Comparison of ENCODE assay signal across 33 mouse cellular contexts in genomic region chr4:137441332-137441731, GRCm38 (mm10). TPM values are rescaled to one million over a fixed set of nuclear protein-coding genes. Genes with fewer than 3 reads are reported as not detected.
DNase-seq lines count a peak whose midpoint lies in the region; ATAC-seq and TF ChIP-seq lines count a peak whose summit lies in the region.
"Had no signal": no experiment of that assay in that cellular context is flagged by ENCODE, and none has a peak within 500 bp of the region (broad histone marks: within the 10 kb centered on the region; RNA-seq: fewer than 3 reads in every experiment).

No protein-coding gene starts in this region.

- WGBS in intestine, postnatal 0 days, result 92% methylated on average over 4 of the region's 4 CpGs
- WGBS in intestine, embryonic 16.5 days, result 78% methylated on average over 4 of the region's 4 CpGs
- 80% methylated on average over 4 of the region's 4 CpGs for whole genome bisulfite sequencing in lung, postnatal 0 days

- H3K36me3 ChIP-seq in intestine, postnatal 0 days (ENCODE audit: control insufficient read depth, insufficient read depth), result no peaks in the 10 kb centered on the region
- no peaks in the 10 kb centered on the region for H3K36me3 ChIP-seq in intestine, embryonic 16.5 days (ENCODE audit: control insufficient read depth, insufficient read depth, low read length)
- H3K36me3 ChIP-seq in lung, postnatal 0 days (ENCODE audit: insufficient read depth, low read length), result no peaks in the 10 kb centered on the region
- H3K36me3 ChIP-seq: hindbrain, embryonic 10.5 days; hindbrain, embryonic 15.5 days; limb, embryonic 12.5 days; midbrain, embryonic 13.5 days; neural tube, embryonic 15.5 days had no signal

- H3K27ac ChIP-seq in intestine, postnatal 0 days (ENCODE audit: low read depth, low read length), result no peak overlapping the region
- no peak overlapping the region for H3K27ac ChIP-seq in intestine, embryonic 16.5 days (ENCODE audit: low read length)
- no peak overlapping the region for H3K27ac ChIP-seq in lung, postnatal 0 days (ENCODE audit: low read length)
- H3K27ac ChIP-seq: hindbrain, embryonic 10.5 days; hindbrain, embryonic 15.5 days; left cerebral cortex, adult 2 months; limb, embryonic 12.5 days; midbrain, embryonic 13.5 days; neural tube, embryonic 15.5 days had no signal

- no peaks in the 10 kb centered on the region for H3K9me3 ChIP-seq in intestine, postnatal 0 days (ENCODE audit: control insufficient read depth)
- no peaks in the 10 kb centered on the region for H3K9me3 ChIP-seq in intestine, embryonic 16.5 days (ENCODE audit: control insufficient read depth, low read length)
- H3K9me3 ChIP-seq in lung, postnatal 0 days (ENCODE audit: low read length), result no peaks in the 10 kb centered on the region
- H3K9me3 ChIP-seq: hindbrain, embryonic 10.5 days; hindbrain, embryonic 15.5 days; limb, embryonic 12.5 days; midbrain, embryonic 13.5 days; neural tube, embryonic 15.5 days had no signal

- TF ChIP-seq CTCF in intestine, postnatal 0 days (IDR thresholded peaks at IDR 0.05; ENCODE audit: low read depth), result peak; percentile 37
- TF ChIP-seq CTCF in lung, postnatal 0 days (IDR thresholded peaks at IDR 0.05), result peak; percentile 34; the same call in 1 of the 2 replicates

- no peak overlapping the region for H3K4me3 ChIP-seq in intestine, postnatal 0 days (ENCODE audit: low read depth, low read length)
- no peak overlapping the region for H3K4me3 ChIP-seq in intestine, embryonic 16.5 days (ENCODE audit: low read length)
- H3K4me3 ChIP-seq in lung, postnatal 0 days (ENCODE audit: low read depth, low read length), result no peak overlapping the region
- H3K4me3 ChIP-seq: erythroblast, embryonic 14.5 days; hindbrain, embryonic 10.5 days; hindbrain, embryonic 15.5 days; left cerebral cortex, adult 2 months; limb, embryonic 12.5 days; megakaryocyte, embryonic 14.5 days; midbrain, embryonic 13.5 days; neural tube, embryonic 15.5 days had no signal

- H3K27me3 ChIP-seq in intestine, postnatal 0 days (replicated peaks; ENCODE audit: control insufficient read depth, insufficient read depth, low read length), result no peaks in the 10 kb centered on the region
- H3K27me3 ChIP-seq in intestine, embryonic 16.5 days (replicated peaks; ENCODE audit: control insufficient read depth, insufficient read depth, low read length), result no peaks in the 10 kb centered on the region
- no peaks in the 10 kb centered on the region for H3K27me3 ChIP-seq in lung, postnatal 0 days (replicated peaks; ENCODE audit: insufficient read depth, low read length)
- H3K27me3 ChIP-seq: hindbrain, embryonic 15.5 days; limb, embryonic 12.5 days; midbrain, embryonic 13.5 days; neural tube, embryonic 15.5 days; Patski had no signal

- ATAC-seq in intestine, postnatal 0 days, result no peak
- no peak for ATAC-seq in intestine, embryonic 16.5 days
- ATAC-seq in lung, postnatal 0 days, result no peak
- ATAC-seq: forebrain, postnatal 0 days; midbrain, embryonic 13.5 days; Patski had no signal

- no peak for DNase-seq in lung, postnatal 0 days (ENCODE audit: low spot score)
- DNase-seq in lung, postnatal 25 days (ENCODE audit: low spot score), result no peak
- DNase-seq in R1 (ENCODE audit: low read depth, low spot score), result peak; percentile 59
- no peak for DNase-seq in cerebellum, adult 8-10 months
- no peak for DNase-seq in retina, postnatal 1 day
- DNase-seq: adrenal gland, postnatal 25 days; cerebellum, adult 11-12 months; cerebellum, postnatal 10 days; forebrain, postnatal 0 days; heart, postnatal 14 days; kidney, adult 8-10 months; kidney, postnatal 10 days; lung, adult 2 months; lung, postnatal 4 days; right cerebral cortex, postnatal 25 days; thymus, postnatal 4 days had no signal

- TF ChIP-seq EP300 in lung, postnatal 0 days (IDR thresholded peaks at IDR 0.05), result no peak

- H3K4me1 ChIP-seq in intestine, postnatal 0 days (replicated peaks; ENCODE audit: control insufficient read depth, insufficient read depth, low read length), result no peaks in the 10 kb centered on the region
- H3K4me1 ChIP-seq in intestine, embryonic 16.5 days (ENCODE audit: control insufficient read depth, insufficient read depth, low read length), result peaks cover 2% of the 10 kb centered on the region; the same call in 1 of the 2 replicates
- H3K4me1 ChIP-seq in lung, postnatal 0 days (ENCODE audit: insufficient read depth, low read depth, low read length), result no peaks in the 10 kb centered on the region
- H3K4me1 ChIP-seq: hindbrain, embryonic 10.5 days; limb, embryonic 12.5 days; midbrain, embryonic 13.5 days had no signal

- H3K4me2 ChIP-seq in intestine, postnatal 0 days (replicated peaks; ENCODE audit: low read depth), result no peak overlapping the region
- no peak overlapping the region for H3K4me2 ChIP-seq in intestine, embryonic 16.5 days (ENCODE audit: low read depth, low read length)
- H3K4me2 ChIP-seq in lung, postnatal 0 days (replicated peaks; ENCODE audit: low read depth, low read length), result no peak overlapping the region
- H3K4me2 ChIP-seq: hindbrain, embryonic 15.5 days; limb, embryonic 12.5 days; liver, embryonic 11.5 days; midbrain, embryonic 13.5 days; neural tube, embryonic 15.5 days had no signal

- H3K9ac ChIP-seq in intestine, postnatal 0 days (ENCODE audit: low read depth, low read length), result no peak overlapping the region
- H3K9ac ChIP-seq in intestine, embryonic 16.5 days (ENCODE audit: low read depth, low read length), result no peak overlapping the region
- no peak overlapping the region for H3K9ac ChIP-seq in lung, postnatal 0 days (replicated peaks; ENCODE audit: low read depth)
- H3K9ac ChIP-seq: forebrain, postnatal 0 days; hindbrain, embryonic 15.5 days; limb, embryonic 12.5 days; midbrain, embryonic 13.5 days; neural tube, embryonic 15.5 days had no signal

RNA-seq across cellular contexts. Expression of gene Cela3b, which starts 11.0 kb away (rescaled TPM):
- polyA plus RNA-seq in intestine, postnatal 0 days (2015; fragmentation: Nextera tagmentation; extraction: Ambion mirVana), result 9.1 and 13.6 TPM in 2 replicates
- 237 and 402 TPM in 2 replicates for polyA plus RNA-seq in intestine, embryonic 16.5 days (2015; fragmentation: Nextera tagmentation; extraction: Ambion mirVana)
- not detected in 2 replicates for polyA plus RNA-seq in lung, postnatal 0 days (2015; fragmentation: Nextera tagmentation; extraction: Ambion mirVana)
- polyA plus RNA-seq: erythroblast, embryonic 14.5 days; forebrain, embryonic 11.5 days; forebrain, postnatal 0 days; heart, embryonic 14.5 days; hindbrain, embryonic 10.5 days; hindbrain, embryonic 15.5 days; limb, embryonic 12.5 days; liver, embryonic 11.5 days; midbrain, embryonic 13.5 days; neural tube, embryonic 15.5 days; Patski; thymus, postnatal 0 days had no signal

RNA-seq across cellular contexts. Expression of gene 1700013G24Rik, which starts 11.8 kb away (rescaled TPM):
- not detected in 2 replicates for polyA plus RNA-seq in intestine, postnatal 0 days (2015; fragmentation: Nextera tagmentation; extraction: Ambion mirVana)
- not detected in 2 replicates for polyA plus RNA-seq in intestine, embryonic 16.5 days (2015; fragmentation: Nextera tagmentation; extraction: Ambion mirVana)
- not detected in 2 replicates for polyA plus RNA-seq in lung, postnatal 0 days (2015; fragmentation: Nextera tagmentation; extraction: Ambion mirVana)
- polyA plus RNA-seq: erythroblast, embryonic 14.5 days; forebrain, embryonic 11.5 days; forebrain, postnatal 0 days; heart, embryonic 14.5 days; hindbrain, embryonic 10.5 days; hindbrain, embryonic 15.5 days; intestine, embryonic 14.5 days; limb, embryonic 12.5 days; liver, embryonic 11.5 days; midbrain, embryonic 13.5 days; neural tube, embryonic 15.5 days; Patski; thymus, postnatal 0 days had no signal

RNA-seq across cellular contexts. Expression of gene Hspg2, which starts 27.2 kb away (rescaled TPM):
- 16.3 and 16.4 TPM in 2 replicates for polyA plus RNA-seq in intestine, postnatal 0 days (2015; fragmentation: Nextera tagmentation; extraction: Ambion mirVana)
- 24.5 TPM in 2 replicates for polyA plus RNA-seq in intestine, embryonic 16.5 days (2015; fragmentation: Nextera tagmentation; extraction: Ambion mirVana)
- 20.2 and 25.3 TPM in 2 replicates for polyA plus RNA-seq in lung, postnatal 0 days (2015; fragmentation: Nextera tagmentation; extraction: Ambion mirVana)

RNA-seq across cellular contexts. Expression of gene Cela3a, which starts 31.7 kb away (rescaled TPM):
- polyA plus RNA-seq in intestine, postnatal 0 days (2015; fragmentation: Nextera tagmentation; extraction: Ambion mirVana), result not detected in 2 replicates
- 0.26 and 0.31 TPM in 2 replicates for polyA plus RNA-seq in intestine, embryonic 16.5 days (2015; fragmentation: Nextera tagmentation; extraction: Ambion mirVana)
- polyA plus RNA-seq in lung, postnatal 0 days (2015; fragmentation: Nextera tagmentation; extraction: Ambion mirVana), result not detected in 2 replicates
- polyA plus RNA-seq: embryonic facial prominence, embryonic 14.5 days; erythroblast, embryonic 14.5 days; forebrain, embryonic 11.5 days; forebrain, postnatal 0 days; heart, embryonic 14.5 days; hindbrain, embryonic 10.5 days; hindbrain, embryonic 15.5 days; intestine, embryonic 14.5 days; limb, embryonic 12.5 days; liver, embryonic 11.5 days; lung, adult 2 months; midbrain, embryonic 13.5 days; neural tube, embryonic 15.5 days; Patski; thymus, postnatal 0 days had no signal

Comparison
In these comparisons a context has a peak if more than half of its experiments do, and no peak if none do; other contexts are left out.
1. RNA of gene Cela3b, which starts 11.0 kb away (polyA plus RNA-seq): 237 to 402 TPM in intestine, embryonic 16.5 days; 9.1 to 13.6 TPM in intestine, postnatal 0 days and not detected in lung, postnatal 0 days; every median in the first group is over 10 times any median in the second.